Mouse (Mus musculus) CD8-positive naive resting alpha-beta T cell, adult 2 months (primary cell): ENCODE measurements around the gene Mov10l1.

ENCODE experiments used
- DNase-seq, 2 experiments: peaks; one replicate each; pipeline ENCODE4 v3.0.0; 2022; ENCODE audit warnings: low read depth in 2 of 2, low spot score in 2 of 2

The Mov10l1 gene

GRCm38 (mm10) chr15:89074613-89075477 lies 92.1 kb downstream of the Mov10l1 start, which contains the start of gene Trabd:
TSS of gene Trabd (plus strand) at chr15:89075124.
- DNase-seq, result no peak

GRCm38 (mm10) chr15:89075478-89076147 lies 92.9 kb downstream of the Mov10l1 start:
- peak; percentile 54 to 69 for DNase-seq

- DNase-seq, result peak in 1 of 2 experiments; percentile 15
Measured at GRCm38 (mm10) chr15:89076156-89076731, 93.5 kb downstream of the Mov10l1 start.

DNA sequence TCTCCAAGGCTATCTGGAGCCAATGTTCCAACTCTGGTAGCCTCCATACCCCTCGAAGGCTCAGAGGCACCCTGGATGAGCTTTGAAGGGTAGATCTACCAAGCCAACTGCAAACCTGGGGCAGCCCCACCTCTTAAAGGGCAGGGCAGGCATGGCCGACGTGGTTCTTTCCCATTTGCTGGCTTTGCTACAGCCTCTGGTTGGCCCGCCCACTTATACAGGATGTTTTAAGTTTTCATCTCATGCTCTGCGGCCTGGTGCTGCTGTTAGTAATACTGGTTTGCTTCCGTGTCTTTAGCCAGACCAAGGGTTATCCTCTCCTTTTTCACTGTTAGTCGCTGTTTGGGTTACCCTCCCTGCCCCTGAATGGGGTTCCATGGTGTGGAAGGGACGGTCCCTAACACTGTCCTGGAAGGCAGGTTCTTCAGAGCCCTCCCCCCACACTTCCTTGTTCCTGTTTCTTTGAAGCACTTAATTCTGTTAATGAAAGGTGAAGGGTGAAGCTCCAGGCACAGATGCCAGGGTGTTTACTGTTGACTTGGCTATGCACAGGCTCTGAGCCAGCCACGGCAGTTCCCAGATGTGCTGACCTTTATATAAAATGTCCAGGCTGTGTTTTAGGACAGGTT lies 95.6 kb downstream of the Mov10l1 start:
- DNase-seq, result peak; percentile 63 to 68

- DNase-seq, result no peak
Measured at GRCm38 (mm10) chr15:89083906-89084305, 101.2 kb downstream of the Mov10l1 start.

GRCm38 (mm10) chr15:89084826-89085225 lies 102.1 kb downstream of the Mov10l1 start:
- no peak for DNase-seq

- peak; percentile 50 to 54 for DNase-seq
Measured at GRCm38 (mm10) chr15:89088607-89089247, 106.0 kb downstream of the Mov10l1 start, which contains the start of gene Selenoo. TSS of gene Selenoo (plus strand) at chr15:89089084.

DNA sequence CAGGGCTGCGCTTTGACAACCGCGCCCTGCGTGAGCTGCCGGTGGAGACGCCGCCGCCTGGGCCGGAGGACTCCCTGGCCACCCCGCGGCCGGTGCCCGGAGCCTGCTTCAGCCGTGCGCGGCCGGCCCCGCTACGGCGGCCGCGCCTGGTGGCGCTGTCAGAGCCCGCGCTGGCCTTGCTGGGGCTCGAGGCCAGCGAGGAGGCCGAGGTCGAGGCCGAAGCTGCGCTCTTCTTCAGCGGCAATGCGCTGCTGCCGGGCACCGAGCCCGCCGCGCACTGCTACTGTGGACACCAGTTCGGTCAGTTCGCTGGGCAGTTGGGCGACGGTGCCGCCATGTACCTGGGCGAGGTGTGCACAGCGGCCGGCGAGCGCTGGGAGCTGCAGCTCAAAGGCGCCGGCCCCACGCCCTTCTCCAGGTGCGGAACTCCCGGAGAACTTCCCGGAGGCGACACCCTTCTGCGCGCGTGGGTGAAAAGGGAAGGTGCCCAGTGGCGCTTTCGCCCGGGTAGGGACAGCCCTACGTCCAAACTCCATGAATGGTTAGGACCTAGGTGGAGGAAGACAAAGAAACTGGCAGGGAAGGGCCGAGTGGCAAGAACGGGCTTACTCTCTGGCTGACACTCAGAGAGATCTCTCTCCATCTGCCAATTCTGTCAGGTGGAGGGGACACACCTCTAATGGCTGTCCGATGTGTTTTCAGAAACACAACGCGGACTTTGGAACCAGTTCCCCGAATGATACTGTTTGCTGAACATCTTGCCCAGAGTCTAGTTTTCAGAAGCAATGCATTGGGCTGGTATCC lies 106.7 kb downstream of the Mov10l1 start:
- DNase-seq, result no peak

DNA sequence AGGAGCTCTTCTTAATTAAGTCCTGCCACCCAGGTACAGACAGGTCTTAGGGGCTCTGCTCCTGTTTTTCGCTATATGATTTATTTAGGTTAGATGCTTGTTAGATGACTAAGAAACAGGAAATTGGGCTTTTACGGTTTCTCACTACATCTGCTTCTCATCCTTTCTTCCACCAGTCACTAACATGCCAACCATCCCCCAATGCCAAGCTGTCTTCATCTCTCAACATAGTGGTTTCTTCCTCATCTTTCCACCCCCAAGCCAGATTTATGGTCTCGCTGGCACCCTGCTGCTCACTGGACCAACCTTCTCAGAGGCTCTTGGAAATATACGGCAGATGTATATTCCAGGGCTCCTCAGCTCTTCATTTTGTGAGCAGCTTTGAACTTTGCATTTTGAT lies 108.0 kb downstream of the Mov10l1 start:
- DNase-seq, result no peak

GRCm38 (mm10) chr15:89092181-89092580 lies 109.5 kb downstream of the Mov10l1 start:
- DNase-seq, result no peak

GRCm38 (mm10) chr15:89097450-89097849 lies 114.7 kb downstream of the Mov10l1 start:
- no peak for DNase-seq

DNA sequence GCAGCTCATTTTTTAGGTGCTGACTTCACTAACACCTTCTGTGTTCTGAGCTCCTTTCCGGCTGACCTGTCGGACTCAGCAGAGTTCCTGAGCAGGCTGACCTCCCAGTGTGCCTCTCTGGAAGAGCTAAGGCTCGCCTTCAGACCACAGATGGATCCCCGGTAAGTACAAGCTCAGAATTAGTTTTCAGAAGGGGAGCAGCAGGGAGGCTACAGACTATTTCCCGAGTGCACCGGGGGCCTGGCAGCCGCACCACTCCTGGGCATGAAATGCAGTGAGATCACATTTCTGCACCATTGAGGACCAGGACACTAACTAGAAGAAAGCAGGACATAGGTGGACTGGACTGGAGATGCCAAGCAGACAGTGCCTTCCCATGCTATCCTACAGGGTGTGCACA lies 115.9 kb downstream of the Mov10l1 start:
- DNase-seq, result no peak

- DNase-seq, result no peak
Measured at GRCm38 (mm10) chr15:89100823-89101222, 118.1 kb downstream of the Mov10l1 start.

DNA sequence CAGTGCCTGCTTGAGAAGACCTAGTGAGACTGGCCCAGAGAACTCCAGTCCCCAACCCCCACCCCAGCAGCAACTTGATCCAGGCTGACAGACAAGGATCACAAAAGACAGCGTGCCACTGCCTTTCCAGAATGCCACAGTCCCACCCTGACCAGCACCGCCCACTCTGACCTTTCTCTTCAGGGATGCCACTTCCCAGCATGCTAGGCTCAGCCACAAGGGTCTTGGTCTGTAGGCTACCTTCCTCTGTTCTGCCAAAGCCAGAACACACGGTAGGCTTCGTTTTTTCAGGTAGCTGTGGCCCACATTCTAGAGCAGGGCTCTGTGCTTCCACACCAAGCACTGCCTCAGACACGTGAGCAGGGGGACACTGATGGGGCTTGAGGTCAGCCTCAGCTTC lies 119.9 kb downstream of the Mov10l1 start:
- no peak for DNase-seq

DNA sequence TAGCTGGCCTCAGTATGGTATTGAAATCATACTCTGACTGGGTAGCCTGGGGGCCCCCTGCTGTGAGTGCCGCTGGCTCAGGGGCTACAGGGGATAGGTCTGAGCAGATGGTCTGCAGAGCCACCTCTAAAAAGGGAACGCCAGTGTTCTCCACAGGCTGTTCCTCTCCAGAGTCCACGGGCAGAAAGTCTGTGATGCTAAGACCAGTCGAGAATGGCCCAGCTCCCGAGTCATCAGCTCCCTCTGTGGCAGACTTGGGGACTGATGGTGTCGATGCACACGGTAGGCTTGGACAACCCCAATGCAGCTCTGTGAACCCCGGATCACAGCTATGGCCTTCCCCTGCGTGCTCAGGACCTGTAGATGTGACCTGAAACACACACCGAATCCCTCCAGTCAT lies 121.2 kb downstream of the Mov10l1 start:
- DNase-seq, result no peak

- no peak for DNase-seq
Measured at GRCm38 (mm10) chr15:89104425-89104824, 121.7 kb downstream of the Mov10l1 start.
